Mouse (Mus musculus) layer of hippocampus, adult 9-11 months (tissue): Measurements from ENCODE around the gene St5.
A peak's percentile ranks its signal among the peaks of the same experiment; 100 is the strongest.

Experiments
- DNase-seq: peaks from one replicate; pipeline ENCODE4 v3.0.0; 2022

Gene St5

GRCm38 (mm10) chr7:109523741-109524441, 179.5 kb downstream of the St5 start:
- no peak for DNase-seq

GRCm38 (mm10) chr7:109523304-109523703, 180.1 kb downstream of the St5 start:
- no peak for DNase-seq

GRCm38 (mm10) chr7:109522084-109522483, 181.3 kb downstream of the St5 start:
- DNase-seq = no peak

GRCm38 (mm10) chr7:109519936-109520335, 183.5 kb downstream of the St5 start:
- no peak for DNase-seq

- DNase-seq = peak; percentile 98
Measured at GRCm38 (mm10) chr7:109518838-109519696, 184.3 kb downstream of the St5 start, which contains the start of gene Rpl27a. TSS of gene Rpl27a (plus strand) at chr7:109519147.

GRCm38 (mm10) chr7:109518036-109518681, 185.2 kb downstream of the St5 start:
- DNase-seq = no peak

GRCm38 (mm10) chr7:109516500-109516899, 186.9 kb downstream of the St5 start:
- no peak for DNase-seq

- no peak for DNase-seq
Measured at GRCm38 (mm10) chr7:109511838-109512237, 191.6 kb downstream of the St5 start.

- no peak for DNase-seq
Measured at GRCm38 (mm10) chr7:109510799-109511198, 192.6 kb downstream of the St5 start.

GRCm38 (mm10) chr7:109508034-109508433, 195.4 kb downstream of the St5 start, which contains the start of gene Trim66:
TSS of gene Trim66 (minus strand) at chr7:109508134.
- no peak for DNase-seq

GRCm38 (mm10) chr7:109507572-109507971, 195.8 kb downstream of the St5 start:
- DNase-seq = no peak

- DNase-seq = no peak
Measured at GRCm38 (mm10) chr7:109507119-109507518, 196.3 kb downstream of the St5 start.

GRCm38 (mm10) chr7:109497507-109497906, 205.9 kb downstream of the St5 start:
- DNase-seq = no peak

GRCm38 (mm10) chr7:109493319-109494316, 209.8 kb downstream of the St5 start:
- DNase-seq = peak; percentile 42

- DNase-seq = no peak
Measured at GRCm38 (mm10) chr7:109492616-109493318, 210.6 kb downstream of the St5 start.

- no peak for DNase-seq
Measured at GRCm38 (mm10) chr7:109484221-109484620, 219.2 kb downstream of the St5 start.

- DNase-seq = no peak
Measured at GRCm38 (mm10) chr7:109480765-109481197, 222.6 kb downstream of the St5 start.

GRCm38 (mm10) chr7:109477926-109478325, 225.5 kb downstream of the St5 start:
- DNase-seq = no peak
